Mouse (Mus musculus) kidney, embryonic 16.5 days (tissue): ENCODE measurements around the gene Rarres2. TPM values are rescaled to one million over a fixed set of nuclear protein-coding genes. Genes with fewer than 3 reads are reported as not detected.

Source experiments
- ATAC-seq: fragments of 200-750 bp; cut with Nextera tagmentation; 2 replicates; pipeline ENCODE4 v1.8.0; 2017; ENCODE audit warnings: moderate TSS enrichment; ENCODE audit not compliant: low FRiP score, low TSS enrichment
- H3K27ac ChIP-seq: fragments of 300-500 bp; sonication (generic); 2 replicates; pipeline ENCODE4 v1.5.1; 2014; ENCODE audit warnings: low read length
- H3K27me3 ChIP-seq: fragments of 300-500 bp; sonication (generic); 2 replicates; pipeline ENCODE4 v1.6.1; 2014; ENCODE audit warnings: low read length, control low read depth, mixed read lengths; ENCODE audit not compliant: insufficient read depth
- H3K36me3 ChIP-seq: fragments of 300-500 bp; sonication (generic); 2 replicates; pipeline ENCODE4 v1.6.1; 2014; ENCODE audit warnings: low read length, control low read depth, mixed read lengths; ENCODE audit not compliant: insufficient read depth
- H3K4me1 ChIP-seq: fragments of 300-500 bp; sonication (generic); 2 replicates; pipeline ENCODE4 v1.6.1; 2014; ENCODE audit warnings: low read length, control low read depth, mixed read lengths; ENCODE audit not compliant: insufficient read depth
- H3K4me2 ChIP-seq: fragments of 300-500 bp; sonication (generic); replicated peaks from 2 replicates; pipeline ENCODE4 v1.6.1; 2014; ENCODE audit warnings: low read depth, low read length
- H3K4me3 ChIP-seq: fragments of 300-500 bp; sonication (generic); 2 replicates; pipeline ENCODE4 v1.5.1; 2014; ENCODE audit warnings: mild to moderate bottlenecking, low read length
- H3K9ac ChIP-seq: fragments of 300-500 bp; sonication (generic); replicated peaks from 2 replicates; pipeline ENCODE4 v1.6.1; 2014; ENCODE audit warnings: low read length
- H3K9me3 ChIP-seq: fragments of 300-500 bp; sonication (generic); 2 replicates; pipeline ENCODE4 v1.6.1; 2016; ENCODE audit warnings: low read length, control low read depth
- WGBS: fragments of 180-500 bp; shearing (Covaris S2); extraction: QIAGEN DNeasy Blood & Tissue Kit; methylation state at CpG from one replicate; pipeline ENCODE4 v1.1.7; 2014; 5-methylcytosine and 5-hydroxymethylcytosine counted together
- polyA plus RNA-seq: library from polyadenylated mRNA; unstranded; fragments of >200 nt; fragmentation: Nextera tagmentation; extraction: Ambion mirVana; gene quantifications from 2 replicates; pipeline ENCODE4 v1.2.1, GENCODE M21; 2015

The Rarres2 gene
- polyA plus RNA-seq, 1 experiment from 2014 or later: 76.1 TPM

- peak overlapping the region; percentile 48 for H3K27ac ChIP-seq
- 16% methylated on average over 5 of the region's 5 CpGs for WGBS
Observed at GRCm38 (mm10) chr6:48566312-48566711, 6.3 kb downstream of the Rarres2 start.

GRCm38 (mm10) chr6:48565693-48566310 is 6.8 kb downstream of the Rarres2 start:
- no peak overlapping the region for H3K4me2 ChIP-seq
- no peaks in the 10 kb centered on the region for H3K27me3 ChIP-seq
- H3K36me3 ChIP-seq: no peaks in the 10 kb centered on the region
- no peak overlapping the region for H3K4me3 ChIP-seq
- H3K4me1 ChIP-seq: peaks cover 30% of the 10 kb centered on the region
- no peak overlapping the region for H3K27ac ChIP-seq
- WGBS: 80% methylated on average over 4 of the region's 4 CpGs
- no peaks in the 10 kb centered on the region for H3K9me3 ChIP-seq
- ATAC-seq: no peak
- no peak overlapping the region for H3K9ac ChIP-seq

More at GRCm38 (mm10) chr6:48566312-48566711, 6.3 kb downstream of the Rarres2 start:
- Histone ChIP-seq H3K4me1 (peaks cover 30% of the 10 kb centered on the region), H3K4me3 (no peak overlapping the region), H3K27me3 (no peaks in the 10 kb centered on the region), H3K9ac (no peak overlapping the region), H3K9me3 (no peaks in the 10 kb centered on the region), H3K4me2 (no peak overlapping the region), H3K36me3 (no peaks in the 10 kb centered on the region)
- peak; percentile 70 for ATAC-seq

- no peak overlapping the region for H3K9ac ChIP-seq
- no peak overlapping the region for H3K4me3 ChIP-seq
- peaks cover 13% of the 10 kb centered on the region for H3K4me1 ChIP-seq
- H3K27ac ChIP-seq: peak overlapping the region; percentile 100
- H3K9me3 ChIP-seq: no peaks in the 10 kb centered on the region
- WGBS: 90% methylated on average over 3 of the region's 3 CpGs
- peak overlapping the region; percentile 65 for H3K4me2 ChIP-seq
- no peaks in the 10 kb centered on the region for H3K27me3 ChIP-seq
- H3K36me3 ChIP-seq: peaks cover 6% of the 10 kb centered on the region; the same call in 1 of the 2 replicates
- ATAC-seq: no peak
Observed at GRCm38 (mm10) chr6:48555956-48556355, 16.6 kb downstream of the Rarres2 start.

DNA sequence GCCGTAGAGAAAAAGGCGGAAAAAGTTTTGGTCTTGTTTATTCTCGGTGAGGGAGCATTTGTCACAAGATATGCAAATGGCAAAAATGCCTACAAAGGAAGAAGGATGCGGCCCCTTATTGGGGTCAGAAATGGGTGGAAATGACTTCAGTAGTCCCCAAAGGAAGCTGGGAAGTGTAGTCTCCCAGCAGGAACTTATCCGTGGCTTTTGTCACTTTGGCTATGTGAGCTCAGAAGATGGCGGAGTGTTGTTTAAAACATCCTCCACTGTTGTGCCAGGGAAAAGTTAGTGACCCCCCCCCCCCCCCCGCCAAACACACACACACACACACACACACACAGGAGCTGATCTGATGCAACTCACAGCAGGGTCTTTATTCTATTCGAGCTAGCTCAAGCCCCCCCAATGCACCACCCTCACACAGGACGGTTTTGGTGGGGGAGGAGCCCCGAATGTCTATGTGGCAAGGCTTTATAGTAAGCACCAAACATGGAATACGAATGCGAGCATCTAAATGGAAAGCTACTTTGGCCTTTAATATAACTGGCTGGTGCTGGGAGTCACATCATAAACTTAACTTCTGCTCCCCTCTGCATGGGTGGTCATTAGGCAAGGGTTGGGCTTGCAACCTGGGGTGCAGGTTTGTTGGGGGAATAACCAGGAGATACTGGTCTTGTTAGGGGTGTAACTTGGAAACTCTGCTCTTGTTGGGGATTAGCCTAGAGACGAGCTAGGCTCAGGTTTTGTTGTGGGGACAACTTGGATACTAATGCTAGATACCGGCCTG is 17.3 kb downstream of the Rarres2 start:
- peaks cover 6% of the 10 kb centered on the region; the same call in 1 of the 2 replicates for H3K36me3 ChIP-seq
- 27% methylated on average over 14 of the region's 14 CpGs for WGBS
- H3K9ac ChIP-seq: peak overlapping the region; percentile 75
- H3K9me3 ChIP-seq: no peaks in the 10 kb centered on the region
- no peaks in the 10 kb centered on the region for H3K27me3 ChIP-seq
- peak; percentile 88 for ATAC-seq
- H3K27ac ChIP-seq: peak overlapping the region; percentile 100
- peaks cover 13% of the 10 kb centered on the region for H3K4me1 ChIP-seq
- H3K4me2 ChIP-seq: peak overlapping the region; percentile 65
- peak overlapping the region; percentile 65 for H3K4me3 ChIP-seq

- peak within 1 kb of the TSS; percentile 75 for H3K9ac ChIP-seq
- peak within 1 kb of the TSS; percentile 65 for H3K4me3 ChIP-seq
- H3K27ac ChIP-seq: peak within 1 kb of the TSS; percentile 100
- under 1% methylated on average over 39 of the region's 39 CpGs for WGBS
- H3K4me1 ChIP-seq: peaks cover 13% of the 10 kb centered on the region
- peak; percentile 94 for ATAC-seq
- peaks cover 6% of the 10 kb centered on the region; the same call in 1 of the 2 replicates for H3K36me3 ChIP-seq
- peak within 1 kb of the TSS; percentile 65 for H3K4me2 ChIP-seq
- H3K9me3 ChIP-seq: no peaks in the 10 kb centered on the region
- H3K27me3 ChIP-seq: no peaks in the 10 kb centered on the region
Observed at GRCm38 (mm10) chr6:48554280-48555103, 18.1 kb downstream of the Rarres2 start, which contains the start of gene Lrrc61. TSS of gene Lrrc61 (plus strand) at chr6:48554796.

- WGBS: 83% methylated on average over 4 of the region's 4 CpGs
- no peaks in the 10 kb centered on the region for H3K9me3 ChIP-seq
- ATAC-seq: no peak
Observed at GRCm38 (mm10) chr6:48553819-48554218, 18.8 kb downstream of the Rarres2 start.

GRCm38 (mm10) chr6:48552918-48553317 is 19.7 kb downstream of the Rarres2 start:
- 64% methylated on average over 4 of the region's 4 CpGs for WGBS

More at GRCm38 (mm10) chr6:48553819-48554218, 18.8 kb downstream of the Rarres2 start:
- Histone ChIP-seq H3K4me1 (peaks cover 13% of the 10 kb centered on the region), H3K4me3 (peak overlapping the region; percentile 65), H3K36me3 (peaks cover 6% of the 10 kb centered on the region; the same call in 1 of the 2 replicates), H3K27me3 (no peaks in the 10 kb centered on the region), H3K9ac (peak overlapping the region; percentile 75), H3K27ac (peak overlapping the region; percentile 100), H3K4me2 (peak overlapping the region; percentile 65)

DNA sequence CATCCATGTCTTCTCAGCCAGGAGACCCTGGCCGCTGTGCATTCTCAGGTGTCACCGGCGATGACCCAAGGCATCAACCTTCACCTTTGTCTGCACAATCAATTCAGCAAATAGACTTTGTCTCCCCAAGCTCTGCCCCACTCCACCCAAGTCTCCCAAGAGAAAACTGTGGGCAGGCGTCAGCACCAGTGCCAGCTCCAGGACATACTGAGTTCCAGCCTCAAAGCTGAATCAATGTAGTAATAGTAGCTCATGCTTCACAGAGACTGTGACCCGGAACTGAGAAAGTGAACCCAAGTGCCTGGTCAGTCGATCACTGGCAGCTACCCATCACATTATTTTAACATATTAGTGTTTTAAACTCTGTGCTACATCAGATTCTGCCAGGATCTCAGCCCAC is 24.3 kb downstream of the Rarres2 start:
- 0 out of 2 replicates have a peak, but pooled peaks cover 2% of the 10 kb centered on the region for H3K4me1 ChIP-seq
- no peaks in the 10 kb centered on the region for H3K27me3 ChIP-seq
- no peak for ATAC-seq

More at GRCm38 (mm10) chr6:48552918-48553317, 19.7 kb downstream of the Rarres2 start:
- no peak overlapping the region for H3K27ac ChIP-seq
- H3K4me2 ChIP-seq: no peak overlapping the region
- H3K9ac ChIP-seq: no peak overlapping the region
- no peak overlapping the region for H3K4me3 ChIP-seq
- peaks cover 13% of the 10 kb centered on the region for H3K4me1 ChIP-seq
- no peaks in the 10 kb centered on the region for H3K27me3 ChIP-seq
- no peaks in the 10 kb centered on the region for H3K9me3 ChIP-seq
- H3K36me3 ChIP-seq: peaks cover 6% of the 10 kb centered on the region; the same call in 1 of the 2 replicates
- ATAC-seq: no peak

DNA sequence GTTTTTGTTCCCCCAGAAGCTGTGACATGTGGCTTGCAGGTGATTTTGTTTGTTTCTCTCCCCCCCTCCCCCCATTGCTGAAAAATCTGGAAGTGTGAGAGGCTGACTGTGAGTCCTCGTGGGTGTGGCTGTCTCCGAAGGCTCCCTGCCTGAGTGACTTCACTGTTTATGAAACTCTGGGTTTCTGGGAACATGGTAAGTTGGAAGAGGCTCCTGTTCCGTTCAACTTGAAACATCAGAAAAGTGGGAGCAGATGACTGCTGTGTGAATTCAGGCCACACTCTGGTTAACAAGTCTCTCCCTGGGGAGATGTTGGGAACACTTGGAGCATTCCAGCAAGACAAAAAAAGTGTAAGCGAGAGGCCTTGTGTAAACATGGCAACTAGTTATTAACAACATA is 25.7 kb downstream of the Rarres2 start:
- Histone ChIP-seq H3K9ac (no peak overlapping the region), H3K9me3 (no peaks in the 10 kb centered on the region), H3K36me3 (no peaks in the 10 kb centered on the region), H3K4me3 (no peak overlapping the region), H3K27me3 (no peaks in the 10 kb centered on the region), H3K27ac (no peak overlapping the region), H3K4me1 (peaks cover 8% of the 10 kb centered on the region), H3K4me2 (no peak overlapping the region)
- no peak for ATAC-seq
- 52% methylated on average over 4 of the region's 4 CpGs for WGBS

More for the DNA sequence above, 24.3 kb downstream of the Rarres2 start:
- 76% methylated on average over 6 of the region's 6 CpGs for whole genome bisulfite sequencing
- Histone ChIP-seq H3K9ac (no peak overlapping the region), H3K4me3 (no peak overlapping the region), H3K9me3 (no peaks in the 10 kb centered on the region), H3K36me3 (no peaks in the 10 kb centered on the region), H3K4me2 (no peak overlapping the region), H3K27ac (no peak overlapping the region)
